Mouse (Mus musculus): ENCODE measurements around the gene Prf1. TPM values are rescaled to one million over a fixed set of nuclear protein-coding genes. Genes with fewer than 3 reads are reported as not detected.

Gene Prf1
- total and polyA plus RNA-seq, 2 experiments from 2014 or later, result 0.04 TPM; not detected in 1

DNA sequence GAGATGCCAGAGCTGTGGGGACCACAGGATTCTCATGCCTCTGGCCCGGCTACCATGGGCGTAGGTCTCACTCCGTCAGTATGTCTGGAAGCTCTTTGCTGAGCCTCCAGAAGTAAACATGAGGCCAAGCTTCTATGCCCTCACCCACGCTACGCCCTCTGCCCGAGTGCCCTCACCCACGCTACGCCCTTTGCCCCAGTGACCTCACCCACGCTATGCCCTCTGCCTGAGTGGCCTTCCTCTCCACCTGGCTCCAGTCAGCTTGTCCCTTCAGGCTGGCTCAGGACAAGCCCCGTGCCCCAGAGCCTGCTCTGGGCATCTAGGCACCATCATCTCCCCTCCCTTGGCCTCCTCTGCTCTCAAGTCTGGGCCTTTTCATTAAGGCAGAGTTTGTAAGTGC is 29.9 kb downstream of the Prf1 start:
- peaks cover 18% of the 10 kb centered on the region for H3K4me1 ChIP-seq (ENCODE audit: control insufficient read depth, insufficient read depth)
- ATAC-seq (ENCODE audit: insufficient read depth, low read depth) (no peak), DNase-seq (ENCODE audit: low spot score) (no peak)
- H3K36me3 ChIP-seq (replicated peaks; ENCODE audit: control insufficient read depth, insufficient read depth, low read length), result peaks cover 15% of the 10 kb centered on the region
- no peak overlapping the region for H3K9ac ChIP-seq (replicated peaks; ENCODE audit: low read depth, low read length)
- TF ChIP-seq CTCF (IDR thresholded peaks at IDR 0.05; ENCODE audit: low read depth), result no peak
- TF ChIP-seq EP300 (IDR thresholded peaks at IDR 0.05; ENCODE audit: low read depth), result no peak
- no peaks in the 10 kb centered on the region for H3K9me3 ChIP-seq (replicated peaks; ENCODE audit: control insufficient read depth, low read length)
- 61% methylated on average over 10 of the region's 10 CpGs for WGBS
- H3K27me3 ChIP-seq (ENCODE audit: control insufficient read depth, insufficient read depth, low read length), result no peaks in the 10 kb centered on the region
- no peak overlapping the region for H3K4me2 ChIP-seq (ENCODE audit: low read depth, low read length)
- H3K27ac ChIP-seq (ENCODE audit: low read depth), result peak overlapping the region; percentile 30; the same call in 1 of the 2 replicates
- no peak overlapping the region for H3K4me3 ChIP-seq (ENCODE audit: low read depth, low read length)

DNA sequence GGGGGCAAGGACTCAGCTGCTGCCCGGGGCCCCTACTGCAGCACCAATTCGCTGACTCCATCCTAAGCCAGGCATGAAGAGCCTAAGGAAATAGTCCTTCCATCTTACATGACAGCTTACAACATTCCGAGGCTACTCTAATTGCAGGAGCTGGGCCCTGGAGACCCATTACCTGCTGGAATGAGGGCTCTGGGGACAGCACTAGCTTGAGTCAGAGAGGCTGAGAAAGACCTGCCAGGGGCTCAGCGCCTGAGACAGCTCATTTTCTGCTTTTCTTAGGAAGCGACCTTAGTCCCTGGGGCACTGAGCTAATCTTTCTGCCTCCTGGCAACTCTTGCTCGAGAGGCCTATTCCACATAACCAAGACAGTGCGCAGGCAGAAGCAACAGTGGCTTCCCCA is 31.3 kb downstream of the Prf1 start:
- TF ChIP-seq CTCF (IDR thresholded peaks at IDR 0.05; ENCODE audit: low read depth) (no peak), EP300 (IDR thresholded peaks at IDR 0.05; ENCODE audit: low read depth) (no peak)
- H3K4me2 ChIP-seq (ENCODE audit: low read depth, low read length), result no peak overlapping the region
- ATAC-seq (ENCODE audit: insufficient read depth, low read depth) (no peak), DNase-seq (ENCODE audit: low spot score) (no peak)
- 63% methylated on average over 7 of the region's 7 CpGs for WGBS
- no peak overlapping the region for H3K4me3 ChIP-seq (ENCODE audit: low read depth, low read length)
- no peak overlapping the region for H3K9ac ChIP-seq (replicated peaks; ENCODE audit: low read depth, low read length)
- no peak overlapping the region for H3K27ac ChIP-seq (ENCODE audit: low read depth)
- peaks cover 12% of the 10 kb centered on the region; the same call in 1 of the 2 replicates for H3K36me3 ChIP-seq (replicated peaks; ENCODE audit: control insufficient read depth, insufficient read depth, low read length)
- H3K27me3 ChIP-seq (ENCODE audit: control insufficient read depth, insufficient read depth, low read length), result no peaks in the 10 kb centered on the region
- no peaks in the 10 kb centered on the region for H3K9me3 ChIP-seq (replicated peaks; ENCODE audit: control insufficient read depth, low read length)
- peaks cover 18% of the 10 kb centered on the region for H3K4me1 ChIP-seq (ENCODE audit: control insufficient read depth, insufficient read depth)

DNA sequence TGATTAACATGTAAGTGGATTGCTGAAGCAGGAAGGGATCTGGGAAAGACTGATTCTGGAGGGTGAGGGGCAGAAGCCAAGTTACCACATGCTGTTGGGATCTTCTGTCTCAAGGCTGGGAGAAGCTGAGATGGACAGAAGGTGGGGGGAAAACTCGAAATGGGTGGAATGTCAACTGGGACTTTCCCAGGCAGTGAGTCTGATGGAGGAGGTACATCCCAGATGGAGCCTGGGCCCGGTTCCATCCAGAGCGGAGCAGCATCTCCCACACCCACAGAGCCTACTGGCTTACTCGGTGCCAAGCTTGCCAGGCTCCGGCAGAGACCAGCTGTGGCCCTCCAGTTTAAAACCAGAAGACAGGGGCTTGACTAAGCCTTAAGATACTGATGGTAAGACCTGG is 33.4 kb downstream of the Prf1 start:
- no peak for DNase-seq (ENCODE audit: low spot score)
- Histone ChIP-seq H3K27ac (ENCODE audit: low read depth) (no peak overlapping the region), H3K4me2 (ENCODE audit: low read depth, low read length) (no peak overlapping the region), H3K36me3 (replicated peaks; ENCODE audit: control insufficient read depth, insufficient read depth, low read length) (peaks cover 18% of the 10 kb centered on the region), H3K4me3 (ENCODE audit: low read depth, low read length) (no peak overlapping the region), H3K27me3 (ENCODE audit: control insufficient read depth, insufficient read depth, low read length) (no peaks in the 10 kb centered on the region), H3K9me3 (replicated peaks; ENCODE audit: control insufficient read depth, low read length) (no peaks in the 10 kb centered on the region), H3K4me1 (ENCODE audit: control insufficient read depth, insufficient read depth) (peaks cover 14% of the 10 kb centered on the region), H3K9ac (replicated peaks; ENCODE audit: low read depth, low read length) (no peak overlapping the region)
- ATAC-seq (ENCODE audit: insufficient read depth, low read depth), result 0 out of 2 replicates have a peak, but pooled peaks have one; percentile 30
- TF ChIP-seq CTCF (IDR thresholded peaks at IDR 0.05; ENCODE audit: low read depth), result no peak
- 68% methylated on average over 5 of the region's 5 CpGs for WGBS

DNA sequence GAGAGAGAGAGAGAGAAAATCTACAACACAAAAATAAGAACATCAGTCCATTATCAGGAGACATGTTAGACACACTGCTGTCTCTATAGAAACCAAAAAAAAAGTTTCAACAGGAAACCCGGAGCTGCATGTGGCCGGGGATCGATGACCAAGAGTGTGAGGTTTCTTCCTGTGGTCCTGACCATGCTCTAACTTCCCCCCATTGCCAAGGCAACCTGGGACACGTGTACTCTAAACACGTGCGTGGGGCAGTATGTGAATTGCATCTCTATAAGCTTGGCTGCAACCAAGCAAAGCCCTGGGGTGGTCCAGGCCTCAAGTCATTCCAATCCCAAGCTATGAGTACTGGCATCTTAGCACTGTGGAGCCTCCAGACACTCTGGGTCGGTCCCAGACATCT is 36.9 kb downstream of the Prf1 start:
- Histone ChIP-seq H3K9ac (replicated peaks; ENCODE audit: low read depth, low read length) (no peak overlapping the region), H3K36me3 (replicated peaks; ENCODE audit: control insufficient read depth, insufficient read depth, low read length) (peaks cover 29% of the 10 kb centered on the region), H3K27me3 (ENCODE audit: control insufficient read depth, insufficient read depth, low read length) (no peaks in the 10 kb centered on the region), H3K9me3 (replicated peaks; ENCODE audit: control insufficient read depth, low read length) (no peaks in the 10 kb centered on the region), H3K4me3 (ENCODE audit: low read depth, low read length) (no peak overlapping the region), H3K4me2 (ENCODE audit: low read depth, low read length) (no peak overlapping the region), H3K4me1 (ENCODE audit: control insufficient read depth, insufficient read depth) (no peaks in the 10 kb centered on the region), H3K27ac (ENCODE audit: low read depth) (no peak overlapping the region)
- TF ChIP-seq EP300 (IDR thresholded peaks at IDR 0.05; ENCODE audit: low read depth), result no peak
- TF ChIP-seq CTCF (IDR thresholded peaks at IDR 0.05; ENCODE audit: low read depth), result no peak
- no peak for ATAC-seq (ENCODE audit: insufficient read depth, low read depth)
- WGBS, result 70% methylated on average over 7 of the region's 7 CpGs
- DNase-seq (ENCODE audit: low spot score), result no peak

DNA sequence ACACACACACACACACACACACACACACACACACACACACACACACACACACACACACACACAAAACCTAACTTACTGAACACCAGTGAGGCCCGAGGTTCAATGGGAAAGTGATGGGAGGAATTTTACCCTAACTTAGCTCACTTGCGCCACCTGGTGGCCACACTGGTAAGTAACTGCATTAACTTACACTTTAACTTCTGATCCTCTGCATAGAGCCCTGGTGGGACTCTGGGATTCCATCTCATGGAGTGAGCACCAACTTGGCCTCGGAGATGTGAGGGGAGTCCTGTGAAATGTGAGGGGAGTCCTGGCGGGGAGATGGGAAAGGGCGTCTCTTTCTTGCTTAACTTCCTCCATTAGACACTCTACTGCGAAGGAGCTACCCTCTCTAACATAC is 38.5 kb downstream of the Prf1 start:
- no peak for TF ChIP-seq EP300 (IDR thresholded peaks at IDR 0.05; ENCODE audit: low read depth)
- peak; percentile 87 for TF ChIP-seq CTCF (IDR thresholded peaks at IDR 0.05; ENCODE audit: low read depth)
- no peaks in the 10 kb centered on the region for H3K9me3 ChIP-seq (replicated peaks; ENCODE audit: control insufficient read depth, low read length)
- no peak overlapping the region for H3K4me3 ChIP-seq (ENCODE audit: low read depth, low read length)
- no peak overlapping the region for H3K9ac ChIP-seq (replicated peaks; ENCODE audit: low read depth, low read length)
- no peak overlapping the region for H3K4me2 ChIP-seq (ENCODE audit: low read depth, low read length)
- H3K4me1 ChIP-seq (ENCODE audit: control insufficient read depth, insufficient read depth), result no peaks in the 10 kb centered on the region
- DNase-seq (ENCODE audit: low spot score), result peak; percentile 84
- peaks cover 36% of the 10 kb centered on the region for H3K36me3 ChIP-seq (replicated peaks; ENCODE audit: control insufficient read depth, insufficient read depth, low read length)
- peak; percentile 48; the same call in 1 of the 2 replicates for ATAC-seq (ENCODE audit: insufficient read depth, low read depth)
- H3K27me3 ChIP-seq (ENCODE audit: control insufficient read depth, insufficient read depth, low read length), result no peaks in the 10 kb centered on the region
- no peak overlapping the region for H3K27ac ChIP-seq (ENCODE audit: low read depth)
- WGBS, result 20% methylated on average over 6 of the region's 6 CpGs

DNA sequence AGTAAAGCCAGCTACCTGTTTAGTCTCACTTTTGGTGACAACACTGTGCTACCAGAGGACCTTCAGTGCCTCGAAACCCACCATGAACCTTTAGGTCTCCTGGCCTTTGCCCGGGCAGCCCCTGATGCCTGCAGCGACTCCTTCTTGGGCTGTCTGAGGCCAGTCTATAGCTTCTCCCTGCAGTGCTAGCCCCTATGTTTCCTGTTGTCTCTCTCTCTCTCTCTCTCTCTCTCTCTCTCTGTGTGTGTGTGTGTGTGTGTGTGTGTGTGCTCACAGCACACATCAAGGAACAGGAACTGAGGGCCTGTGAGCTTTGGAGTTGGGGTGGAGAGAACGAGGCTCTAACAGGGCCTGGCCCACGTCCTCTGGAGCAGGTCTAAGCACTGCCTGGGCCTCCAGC is 39.0 kb downstream of the Prf1 start:
- Histone ChIP-seq H3K27ac (ENCODE audit: low read depth) (no peak overlapping the region), H3K4me1 (ENCODE audit: control insufficient read depth, insufficient read depth) (no peaks in the 10 kb centered on the region), H3K27me3 (ENCODE audit: control insufficient read depth, insufficient read depth, low read length) (no peaks in the 10 kb centered on the region), H3K9me3 (replicated peaks; ENCODE audit: control insufficient read depth, low read length) (no peaks in the 10 kb centered on the region), H3K4me2 (ENCODE audit: low read depth, low read length) (no peak overlapping the region), H3K4me3 (ENCODE audit: low read depth, low read length) (no peak overlapping the region), H3K9ac (replicated peaks; ENCODE audit: low read depth, low read length) (no peak overlapping the region), H3K36me3 (replicated peaks; ENCODE audit: control insufficient read depth, insufficient read depth, low read length) (peaks cover 35% of the 10 kb centered on the region)
- 68% methylated on average over 5 of the region's 5 CpGs for WGBS
- DNase-seq (ENCODE audit: low spot score) (no peak), ATAC-seq (ENCODE audit: insufficient read depth, low read depth) (peak; percentile 24; the same call in 1 of the 2 replicates)
- TF ChIP-seq EP300 (IDR thresholded peaks at IDR 0.05; ENCODE audit: low read depth) (no peak), CTCF (IDR thresholded peaks at IDR 0.05; ENCODE audit: low read depth) (no peak)

All from heart, postnatal 0 days (tissue).